Mouse (Mus musculus) intestine, postnatal 0 days (tissue): ENCODE results near the gene Rdh16. TPM values are rescaled to one million over a fixed set of nuclear protein-coding genes. Genes with fewer than 3 reads are reported as not detected.
A peak's percentile ranks its signal among the peaks of the same experiment; 100 is the strongest.

ENCODE experiments used
- ATAC-seq: fragments of 200-750 bp; cut with Nextera tagmentation; 2 replicates; pipeline ENCODE4 v1.8.0; 2017; ENCODE audit warnings: mild to moderate bottlenecking, moderate TSS enrichment, moderate library complexity
- H3K27ac ChIP-seq: fragments of 300-500 bp; sonication (generic); 2 replicates; pipeline ENCODE4 v1.5.1; 2014; ENCODE audit warnings: mild to moderate bottlenecking, low read depth, low read length, moderate library complexity
- H3K27me3 ChIP-seq: fragments of 300-500 bp; sonication (generic); replicated peaks from 2 replicates; pipeline ENCODE4 v1.6.1; 2014; ENCODE audit warnings: low read length, mixed read lengths; ENCODE audit not compliant: control insufficient read depth, insufficient read depth
- H3K36me3 ChIP-seq: fragments of 300-500 bp; sonication (generic); 2 replicates; pipeline ENCODE4 v1.6.1; 2014; ENCODE audit warnings: mild to moderate bottlenecking, moderate library complexity; ENCODE audit not compliant: control insufficient read depth, insufficient read depth
- H3K4me1 ChIP-seq: fragments of 300-500 bp; sonication (generic); replicated peaks from 2 replicates; pipeline ENCODE4 v1.6.1; 2014; ENCODE audit warnings: antibody characterized with exemption, low read length, mixed read lengths; ENCODE audit not compliant: control insufficient read depth, insufficient read depth
- H3K4me2 ChIP-seq: fragments of 300-500 bp; sonication (generic); replicated peaks from 2 replicates; pipeline ENCODE4 v1.6.1; 2014; ENCODE audit warnings: low read depth, mild to moderate bottlenecking, moderate library complexity
- H3K4me3 ChIP-seq: fragments of 300-500 bp; sonication (generic); 2 replicates; pipeline ENCODE4 v1.5.1; 2014; ENCODE audit warnings: low read depth, low read length
- H3K9ac ChIP-seq: fragments of 300-500 bp; sonication (generic); 2 replicates; pipeline ENCODE4 v1.6.1; 2014; ENCODE audit warnings: mild to moderate bottlenecking, low read depth, low read length
- H3K9me3 ChIP-seq: fragments of 300-500 bp; sonication (generic); 2 replicates; pipeline ENCODE4 v1.6.1; 2016; ENCODE audit warnings: mixed run types; ENCODE audit not compliant: control insufficient read depth
- CTCF ChIP-seq: sonication (generic); IDR thresholded peaks from 2 replicates; pipeline ENCODE4 v1.5.1; 2016; ENCODE audit warnings: low read depth, mild to moderate bottlenecking, control low read depth, antibody characterized with exemption, moderate library complexity
- WGBS: fragments of 180-500 bp; shearing (Covaris S2); extraction: QIAGEN DNeasy Blood & Tissue Kit; methylation state at CpG from one replicate; pipeline ENCODE4 v1.1.7; 2014; 5-methylcytosine and 5-hydroxymethylcytosine counted together
- polyA plus RNA-seq: library from polyadenylated mRNA; unstranded; fragments of >200 nt; fragmentation: Nextera tagmentation; extraction: Ambion mirVana; gene quantifications from 2 replicates; pipeline ENCODE4 v1.2.1, GENCODE M21; 2015

Gene Rdh16
- polyA plus RNA-seq, 1 experiment from 2014 or later: 0.07 TPM

DNA sequence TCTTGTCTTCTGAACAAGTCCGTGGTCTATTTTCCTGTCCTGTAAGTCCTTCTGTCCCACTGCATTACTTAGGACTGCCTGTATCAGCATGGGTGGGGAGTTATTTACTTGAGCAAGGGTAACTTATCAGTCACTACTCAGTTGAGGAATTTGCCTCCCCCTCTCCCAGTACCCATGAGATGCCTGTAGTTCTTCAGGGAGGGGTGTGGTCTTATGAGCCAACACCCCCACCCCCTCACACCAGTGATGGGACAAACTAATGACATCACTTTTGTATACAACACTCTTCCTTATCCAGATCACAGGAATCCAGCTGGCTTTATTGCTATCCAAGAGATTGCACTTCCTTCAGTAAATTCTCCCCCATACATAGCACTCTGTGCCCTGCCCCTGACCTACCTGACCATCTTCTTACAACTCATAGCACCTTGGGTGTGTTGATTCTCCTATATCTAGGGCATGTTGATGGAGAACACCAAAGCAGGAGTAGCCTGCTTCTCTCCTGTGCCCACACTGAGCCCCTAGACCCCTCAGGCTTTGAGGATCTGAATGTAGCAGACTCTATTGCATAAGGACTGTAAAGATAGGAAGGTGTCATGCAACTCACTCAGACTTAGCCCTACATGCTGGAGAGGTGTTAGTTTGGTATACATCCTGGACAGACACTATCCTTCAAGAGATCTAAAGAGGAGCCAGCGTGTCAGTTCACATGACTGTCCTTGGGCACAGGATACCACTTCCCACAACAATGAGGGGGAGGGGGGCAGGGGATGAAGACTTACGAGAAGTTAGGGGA lies 77.5 kb downstream of the Rdh16 start:
- no peak overlapping the region for H3K4me3 ChIP-seq
- TF ChIP-seq CTCF: no peak
- 23% methylated on average over 3 of the region's 3 CpGs for WGBS
- peak overlapping the region; percentile 51 for H3K4me2 ChIP-seq
- peak; percentile 61 for ATAC-seq
- no peaks in the 10 kb centered on the region for H3K27me3 ChIP-seq
- no peak overlapping the region for H3K9ac ChIP-seq
- H3K36me3 ChIP-seq: no peaks in the 10 kb centered on the region
- H3K27ac ChIP-seq: peak overlapping the region; percentile 83
- H3K4me1 ChIP-seq: peaks cover 6% of the 10 kb centered on the region; the same call in 1 of the 2 replicates
- H3K9me3 ChIP-seq: no peaks in the 10 kb centered on the region

DNA sequence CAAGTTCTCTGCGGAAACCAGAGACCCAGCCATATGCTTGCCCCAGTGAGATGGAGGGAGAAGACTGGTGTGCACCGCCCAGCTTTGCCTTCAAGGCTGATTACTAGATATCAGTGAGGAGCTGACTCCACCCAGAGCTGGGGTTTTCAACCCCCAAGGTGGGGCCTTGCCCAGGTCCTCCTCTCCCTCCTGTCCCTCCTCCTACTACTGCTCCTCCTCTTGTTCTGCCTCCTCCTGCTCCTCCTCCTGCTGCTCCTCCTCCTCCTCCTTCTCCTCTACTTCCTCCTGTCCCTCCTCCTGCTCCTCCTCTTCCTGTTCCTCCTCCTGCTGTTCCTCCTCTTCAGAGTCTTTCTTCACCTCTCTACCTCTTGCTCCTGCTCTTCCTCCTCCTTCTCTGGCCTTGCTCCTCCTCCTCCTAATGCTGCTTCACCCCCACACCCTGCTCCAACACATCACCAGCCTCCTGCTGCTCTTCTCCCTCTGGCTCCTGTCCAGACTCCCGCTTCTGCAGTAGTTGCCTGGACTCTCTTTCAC lies 78.3 kb downstream of the Rdh16 start:
- 41% methylated on average over 3 of the region's 3 CpGs for WGBS
- Histone ChIP-seq H3K27ac (peak overlapping the region; percentile 83), H3K27me3 (no peaks in the 10 kb centered on the region), H3K9me3 (no peaks in the 10 kb centered on the region), H3K4me3 (no peak overlapping the region), H3K4me2 (peak overlapping the region; percentile 51), H3K9ac (no peak overlapping the region), H3K4me1 (peaks cover 6% of the 10 kb centered on the region; the same call in 1 of the 2 replicates), H3K36me3 (no peaks in the 10 kb centered on the region)
- peak; percentile 63 for ATAC-seq
- no peak for TF ChIP-seq CTCF

DNA sequence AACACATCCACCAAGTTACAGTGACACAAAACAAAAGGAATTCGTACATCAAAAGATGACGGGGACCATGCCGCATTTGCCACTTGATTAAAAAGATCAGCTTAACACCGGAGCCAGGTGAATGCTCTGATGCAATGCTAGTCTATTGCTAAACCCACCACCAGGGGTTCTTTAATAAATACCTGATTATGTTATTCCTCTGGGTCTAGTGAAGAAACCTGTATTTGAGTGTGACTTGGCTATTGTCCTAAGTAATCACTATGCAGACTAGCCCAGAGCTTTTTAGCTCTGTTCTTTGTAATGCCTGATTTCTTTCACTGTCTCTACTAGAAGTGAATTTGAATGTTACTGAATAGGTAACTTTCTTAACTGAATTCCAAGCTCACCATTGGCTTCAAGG lies 80.1 kb downstream of the Rdh16 start:
- no peak overlapping the region for H3K27ac ChIP-seq
- H3K4me2 ChIP-seq: no peak overlapping the region
- 91% methylated on average over 4 of the region's 4 CpGs for WGBS
- no peak overlapping the region for H3K9ac ChIP-seq
- no peaks in the 10 kb centered on the region for H3K9me3 ChIP-seq
- H3K27me3 ChIP-seq: no peaks in the 10 kb centered on the region
- no peaks in the 10 kb centered on the region for H3K36me3 ChIP-seq
- TF ChIP-seq CTCF: no peak
- no peak overlapping the region for H3K4me3 ChIP-seq
- no peak for ATAC-seq
- peaks cover 6% of the 10 kb centered on the region; the same call in 1 of the 2 replicates for H3K4me1 ChIP-seq

DNA sequence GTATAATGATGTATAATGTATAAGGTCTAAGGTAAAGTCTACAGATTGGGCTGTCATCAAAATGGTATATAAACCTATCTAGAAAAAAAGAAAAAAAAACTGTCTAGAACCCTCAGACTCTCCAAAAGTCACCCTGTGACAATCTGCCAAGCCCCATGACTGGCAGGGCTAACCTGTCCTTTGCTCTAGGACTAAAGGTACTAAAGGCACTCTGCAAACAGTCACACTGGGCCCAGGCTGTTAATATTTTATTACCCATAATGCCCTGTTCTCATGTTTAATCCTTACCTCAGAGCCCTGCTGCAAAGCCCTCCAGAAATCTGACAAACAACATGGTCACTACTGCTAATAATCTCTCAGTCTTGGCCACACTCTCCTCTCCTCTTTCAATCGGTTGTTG lies 85.6 kb downstream of the Rdh16 start:
- no peak overlapping the region for H3K4me2 ChIP-seq
- no peak overlapping the region for H3K4me3 ChIP-seq
- peak; percentile 15; the same call in 1 of the 2 replicates for ATAC-seq
- no peaks in the 10 kb centered on the region for H3K36me3 ChIP-seq
- H3K27me3 ChIP-seq: no peaks in the 10 kb centered on the region
- no peak overlapping the region for H3K27ac ChIP-seq
- H3K9ac ChIP-seq: no peak overlapping the region
- 75% methylated on average over 1 of the region's 1 CpGs for WGBS
- peaks cover 3% of the 10 kb centered on the region for H3K4me1 ChIP-seq
- no peak for TF ChIP-seq CTCF
- H3K9me3 ChIP-seq: no peaks in the 10 kb centered on the region

DNA sequence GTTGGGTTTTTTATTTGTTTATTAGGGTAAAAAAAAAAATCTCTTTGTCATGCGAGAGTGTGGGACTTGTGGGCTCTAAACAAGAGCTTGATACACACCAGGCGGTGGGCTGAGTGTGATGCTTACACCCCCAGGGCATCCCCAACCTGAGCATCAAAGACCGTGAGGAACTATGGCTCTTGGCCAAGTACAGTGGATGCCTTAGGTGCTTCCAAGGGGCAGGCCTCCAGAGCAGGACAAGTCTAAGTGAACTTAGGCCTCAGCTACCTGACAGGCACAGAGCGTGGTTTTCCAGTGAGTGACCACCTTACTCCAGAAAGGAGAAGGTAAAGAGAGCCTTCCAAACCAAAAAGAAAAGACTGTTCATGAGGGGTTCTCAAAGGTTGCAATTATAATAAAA lies 86.0 kb downstream of the Rdh16 start:
- no peaks in the 10 kb centered on the region for H3K9me3 ChIP-seq
- no peak for ATAC-seq
- peaks cover 3% of the 10 kb centered on the region for H3K4me1 ChIP-seq
- no peaks in the 10 kb centered on the region for H3K36me3 ChIP-seq
- no peak overlapping the region for H3K4me3 ChIP-seq
- no peak overlapping the region for H3K9ac ChIP-seq
- H3K27me3 ChIP-seq: no peaks in the 10 kb centered on the region
- 86% methylated on average over 4 of the region's 4 CpGs for WGBS
- no peak overlapping the region for H3K27ac ChIP-seq
- no peak for TF ChIP-seq CTCF
- no peak overlapping the region for H3K4me2 ChIP-seq

DNA sequence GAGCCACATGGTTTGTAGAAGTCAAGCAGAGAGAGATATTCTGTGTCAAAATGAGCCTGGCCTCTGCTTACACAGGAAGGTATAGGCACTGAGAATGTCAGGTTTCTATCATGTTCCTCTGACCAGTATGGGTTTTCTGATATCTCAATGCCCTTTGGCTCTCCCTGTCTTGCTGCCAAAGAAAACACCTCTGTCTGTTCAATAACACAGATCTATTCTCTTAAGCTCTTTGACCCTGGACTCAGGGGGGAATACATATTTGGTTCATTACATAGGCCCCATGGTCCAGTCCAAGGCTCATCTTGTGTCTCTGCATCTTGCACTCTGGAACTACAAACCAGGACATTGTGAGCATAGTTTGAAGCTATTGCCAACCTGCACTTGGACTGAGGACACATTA lies 87.7 kb downstream of the Rdh16 start, which contains the start of gene Rdh7:
Gene Rdh7 (minus strand): TSS at position 213 of the 400 bp plus-strand sequence.
- Histone ChIP-seq H3K4me2 (no peak within 1 kb of the TSS), H3K4me1 (peaks cover 3% of the 10 kb centered on the region), H3K27ac (no peak within 1 kb of the TSS; the same call in 1 of the 2 replicates), H3K27me3 (no peaks in the 10 kb centered on the region), H3K4me3 (no peak within 1 kb of the TSS), H3K9ac (no peak within 1 kb of the TSS), H3K9me3 (no peaks in the 10 kb centered on the region), H3K36me3 (no peaks in the 10 kb centered on the region)
- ATAC-seq: no peak
- no peak for TF ChIP-seq CTCF
